ENCODE assay signal across 14 mouse cellular contexts in genomic region chr3:65337835-65338464, GRCm38 (mm10). TPM values are rescaled to one million over a fixed set of nuclear protein-coding genes. Genes with fewer than 3 reads are reported as not detected.
DNase-seq lines count a peak whose midpoint lies in the region; ATAC-seq lines count a peak whose summit lies in the region.
"Had no signal": no experiment of that assay in that cellular context is flagged by ENCODE, and none has a peak within 500 bp of the region (broad histone marks: within the 10 kb centered on the region; RNA-seq: fewer than 3 reads in every experiment).

No protein-coding gene starts in this region.

- intact Hi-C loops in heart, postnatal 36 days (cut with DNase I): no loop called here
- intact Hi-C loops in gastrocnemius, postnatal 14 days (cut with DNase I; ENCODE audit: low total_unique reads): no loop called here

- H3K27me3 ChIP-seq in lung, embryonic 16.5 days (ENCODE audit: control insufficient read depth, insufficient read depth, low read depth, low read length): no peaks in the 10 kb centered on the region
- H3K27me3 ChIP-seq: forebrain, embryonic 13.5 days; neural tube, embryonic 15.5 days had no signal

- no peak overlapping the region for H3K4me2 ChIP-seq in lung, embryonic 16.5 days (ENCODE audit: low read depth, low read length)
- H3K4me2 ChIP-seq: forebrain, embryonic 13.5 days; heart, embryonic 11.5 days; neural tube, embryonic 15.5 days had no signal

- H3K4me3 ChIP-seq in lung, embryonic 16.5 days (ENCODE audit: low read length): no peak overlapping the region
- H3K4me3 ChIP-seq: forebrain, embryonic 13.5 days; neural tube, embryonic 15.5 days had no signal

- WGBS in lung, embryonic 16.5 days: 61% methylated on average over 10 of the region's 10 CpGs

- H3K9me3 ChIP-seq in lung, embryonic 16.5 days (ENCODE audit: control insufficient read depth, low read length): no peaks in the 10 kb centered on the region
- H3K9me3 ChIP-seq: forebrain, embryonic 13.5 days; neural tube, embryonic 15.5 days had no signal

- H3K27ac ChIP-seq in lung, embryonic 16.5 days (ENCODE audit: low read length): no peak overlapping the region
- H3K27ac ChIP-seq: forebrain, embryonic 13.5 days; neural tube, embryonic 15.5 days had no signal

- no peaks in the 10 kb centered on the region for H3K36me3 ChIP-seq in lung, embryonic 16.5 days (ENCODE audit: control insufficient read depth, insufficient read depth, low read length)
- H3K36me3 ChIP-seq: neural tube, embryonic 15.5 days had no signal

- peak; percentile 89 for DNase-seq in heart, adult 11 months
- no peak for DNase-seq in heart, postnatal 36 days
- DNase-seq in lung, adult 18-20 months: no peak
- DNase-seq in gastrocnemius, postnatal 14 days: peak; percentile 56
- peak; percentile 72 for DNase-seq in skeletal muscle tissue, adult 2 months (ENCODE audit: low read depth, low spot score)
- no peak for DNase-seq in cerebellum, postnatal 14 days
- DNase-seq in thymus, postnatal 25 days: no peak
- DNase-seq: adrenal gland, postnatal 25 days; cerebellum, adult 9-11 months had no signal

- H3K4me1 ChIP-seq in lung, embryonic 16.5 days (replicated peaks; ENCODE audit: control insufficient read depth, insufficient read depth, low read length): no peaks in the 10 kb centered on the region
- H3K4me1 ChIP-seq: forebrain, embryonic 13.5 days; neural tube, embryonic 15.5 days had no signal

- no peak overlapping the region for H3K9ac ChIP-seq in lung, embryonic 16.5 days (ENCODE audit: low read length)
- H3K9ac ChIP-seq: forebrain, embryonic 13.5 days; neural tube, embryonic 15.5 days had no signal

- ATAC-seq in lung, embryonic 16.5 days (ENCODE audit: low read depth): 0 out of 2 replicates have a peak, but pooled peaks have one; percentile 26
- ATAC-seq: activated CD4-positive, CD25-positive, alpha-beta regulatory T cell, adult 4 months; forebrain, embryonic 13.5 days had no signal

RNA-seq across cellular contexts. Expression of gene Ssr3, which starts 54.5 kb away (rescaled TPM):
- 100 to 1,000 TPM; 117 to 129 TPM for total RNA-seq in heart, postnatal 36 days (2021)
- polyA plus RNA-seq in lung, embryonic 16.5 days (2015; fragmentation: Nextera tagmentation; extraction: Ambion mirVana): 301 and 311 TPM in 2 replicates
- total RNA-seq in gastrocnemius, postnatal 14 days (2021): 100 to 1,000 TPM; 169 to 182 TPM

Comparison
In these comparisons a context has a peak if more than half of its experiments do, and no peak if none do; other contexts are left out.
1. DNase-seq: peak in heart, adult 11 months (single experiment), gastrocnemius, postnatal 14 days (single experiment) and skeletal muscle tissue, adult 2 months (single experiment); none in heart, postnatal 36 days (0 of 2), lung, adult 18-20 months (0 of 2), cerebellum, postnatal 14 days (0 of 2) and thymus, postnatal 25 days (single experiment).